Mouse (Mus musculus): ENCODE measurements around the gene Rad9a.

Rad9a gene

GRCm38 (mm10) chr19:4192251-4192985 lies 9.0 kb downstream of the Rad9a start:
- DNase-seq, result no peak

- DNase-seq, result peak; percentile 99
Measured at GRCm38 (mm10) chr19:4191528-4192250, 9.8 kb downstream of the Rad9a start, which contains the start of gene Ppp1ca. Ppp1ca (plus strand) TSS chr19:4192065.

GRCm38 (mm10) chr19:4190831-4191334 lies 10.6 kb downstream of the Rad9a start, which contains the start of gene Tbc1d10c:
Tbc1d10c (minus strand) TSS chr19:4191284.
- DNase-seq, result peak; percentile 51

- no peak for DNase-seq
Measured at GRCm38 (mm10) chr19:4189051-4189620, 12.3 kb downstream of the Rad9a start.

- DNase-seq, result no peak
Measured at GRCm38 (mm10) chr19:4187303-4187702, 14.2 kb downstream of the Rad9a start.

- no peak for DNase-seq
Measured at GRCm38 (mm10) chr19:4184976-4185975, 16.2 kb downstream of the Rad9a start.

GRCm38 (mm10) chr19:4183689-4184088 lies 17.8 kb downstream of the Rad9a start:
- DNase-seq, result no peak

GRCm38 (mm10) chr19:4181892-4182291 lies 19.6 kb downstream of the Rad9a start:
- DNase-seq, result peak; percentile 72

- DNase-seq, result no peak
Measured at GRCm38 (mm10) chr19:4180411-4180810, 21.1 kb downstream of the Rad9a start.

- DNase-seq, result peak; percentile 28
Measured at GRCm38 (mm10) chr19:4175368-4175947, 26.0 kb downstream of the Rad9a start, which contains the start of gene Carns1. Carns1 (minus strand) TSS chr19:4175479.

- no peak for DNase-seq
Measured at GRCm38 (mm10) chr19:4172925-4173324, 28.5 kb downstream of the Rad9a start.

- peak; percentile 44 for DNase-seq
Measured at GRCm38 (mm10) chr19:4171393-4172290, 29.8 kb downstream of the Rad9a start.

- DNase-seq, result no peak
Measured at GRCm38 (mm10) chr19:4170723-4171392, 30.6 kb downstream of the Rad9a start.

GRCm38 (mm10) chr19:4169810-4170209 lies 31.7 kb downstream of the Rad9a start:
- no peak for DNase-seq

GRCm38 (mm10) chr19:4169378-4169784 lies 32.1 kb downstream of the Rad9a start:
- DNase-seq, result peak; percentile 100

- DNase-seq, result no peak
Measured at GRCm38 (mm10) chr19:4166678-4167476, 34.6 kb downstream of the Rad9a start.

GRCm38 (mm10) chr19:4164721-4165120 lies 36.7 kb downstream of the Rad9a start:
- no peak for DNase-seq

- DNase-seq, result no peak
Measured at GRCm38 (mm10) chr19:4164100-4164499, 37.4 kb downstream of the Rad9a start.

GRCm38 (mm10) chr19:4163543-4163887 lies 37.9 kb downstream of the Rad9a start:
- no peak for DNase-seq
